Mouse (Mus musculus): ENCODE measurements around the gene Lima1. TPM values are rescaled to one million over a fixed set of nuclear protein-coding genes. Genes with fewer than 3 reads are reported as not detected.

The Lima1 gene
- polyA plus RNA-seq, 1 experiment: 104 TPM

DNA sequence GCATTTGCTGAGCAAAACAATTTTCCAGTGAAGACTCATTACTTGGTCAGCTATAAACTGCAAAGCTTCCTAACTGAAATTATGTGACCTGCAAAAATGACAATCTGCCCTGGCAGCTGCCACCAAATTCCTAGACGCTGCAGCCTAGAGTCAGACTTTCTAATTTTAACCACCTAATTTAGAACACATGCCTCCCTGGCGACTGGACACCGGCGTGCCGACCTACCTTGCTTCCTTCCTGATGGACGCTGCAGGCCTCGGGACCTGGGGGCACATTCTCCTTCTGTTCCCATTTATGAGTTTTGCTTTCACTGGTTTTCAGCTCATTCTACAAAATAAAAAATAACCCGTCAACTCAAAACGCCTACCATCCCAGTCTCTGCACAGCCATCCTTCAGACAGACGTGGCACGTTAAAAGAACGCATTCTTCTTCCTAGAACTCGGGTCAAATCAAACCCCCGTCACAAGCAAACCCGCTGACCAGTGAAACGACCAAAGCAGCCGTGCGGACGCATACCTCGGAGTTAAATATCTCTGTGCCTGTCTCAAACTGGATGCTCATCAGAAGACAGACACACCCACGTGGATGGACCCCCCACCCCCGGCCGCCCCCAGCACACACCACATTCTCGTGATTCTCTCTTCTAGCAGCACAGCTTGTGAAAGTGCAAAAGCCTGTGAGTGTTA, 73.2 kb downstream of the Lima1 start:
- no peak overlapping the region for H3K4me3 ChIP-seq (ENCODE audit: low read depth, low read length)
- H3K27me3 ChIP-seq (ENCODE audit: control insufficient read depth, insufficient read depth, low read length, poor library complexity, severe bottlenecking): no peaks in the 10 kb centered on the region
- peaks cover 4% of the 10 kb centered on the region for H3K4me1 ChIP-seq (ENCODE audit: control insufficient read depth, insufficient read depth, low read length)
- H3K27ac ChIP-seq (ENCODE audit: insufficient read depth, low read length): no peak overlapping the region
- TF ChIP-seq POLR2A (IDR thresholded peaks at IDR 0.05; ENCODE audit: insufficient read depth, low read length) (no peak), CTCF (IDR thresholded peaks at IDR 0.05; ENCODE audit: low read depth, low read length) (no peak), EP300 (IDR thresholded peaks at IDR 0.05; ENCODE audit: insufficient read depth, low read depth, low read length) (no peak)
- H3K9me3 ChIP-seq (replicated peaks; ENCODE audit: control insufficient read depth, insufficient read depth, low read length, poor library complexity, severe bottlenecking): no peaks in the 10 kb centered on the region
- H3K9ac ChIP-seq (ENCODE audit: low read depth, poor library complexity, severe bottlenecking): no peak overlapping the region
- peaks cover 19% of the 10 kb centered on the region for H3K36me3 ChIP-seq (ENCODE audit: control insufficient read depth, insufficient read depth, low read length, poor library complexity, severe bottlenecking)

DNA sequence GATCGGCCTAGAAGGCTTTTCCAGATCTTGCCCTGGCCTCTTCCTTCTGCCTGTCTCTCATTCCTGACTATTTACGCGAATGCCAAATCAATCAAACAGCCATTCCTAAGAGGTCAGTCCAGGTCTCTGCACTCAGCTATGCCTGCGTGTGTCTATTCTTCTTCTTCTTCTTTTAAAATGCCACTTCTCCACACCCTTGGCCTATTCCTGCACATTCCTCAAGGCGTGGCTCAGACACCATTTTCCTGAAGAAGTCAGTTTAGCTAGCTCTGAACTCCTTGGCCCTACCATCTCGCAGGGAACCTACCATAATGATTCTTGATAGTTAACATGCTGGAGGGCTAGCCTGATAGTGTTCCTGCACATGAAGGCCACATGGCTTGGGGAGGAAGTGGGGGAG, 75.5 kb downstream of the Lima1 start:
- H3K36me3 ChIP-seq (ENCODE audit: control insufficient read depth, insufficient read depth, low read length, poor library complexity, severe bottlenecking): peaks cover 6% of the 10 kb centered on the region; the same call in 1 of the 2 replicates
- no peaks in the 10 kb centered on the region for H3K27me3 ChIP-seq (ENCODE audit: control insufficient read depth, insufficient read depth, low read length, poor library complexity, severe bottlenecking)
- H3K4me3 ChIP-seq (ENCODE audit: low read depth, low read length): no peak overlapping the region
- TF ChIP-seq EP300 (IDR thresholded peaks at IDR 0.05; ENCODE audit: insufficient read depth, low read depth, low read length) (no peak), CTCF (IDR thresholded peaks at IDR 0.05; ENCODE audit: low read depth, low read length) (no peak), POLR2A (IDR thresholded peaks at IDR 0.05; ENCODE audit: insufficient read depth, low read length) (no peak)
- H3K27ac ChIP-seq (ENCODE audit: insufficient read depth, low read length): peak overlapping the region; percentile 53
- no peaks in the 10 kb centered on the region for H3K4me1 ChIP-seq (ENCODE audit: control insufficient read depth, insufficient read depth, low read length)
- H3K9ac ChIP-seq (ENCODE audit: low read depth, poor library complexity, severe bottlenecking): 0 out of 2 replicates have a peak overlapping the region, but pooled peaks have one; percentile 29
- no peaks in the 10 kb centered on the region for H3K9me3 ChIP-seq (replicated peaks; ENCODE audit: control insufficient read depth, insufficient read depth, low read length, poor library complexity, severe bottlenecking)

DNA sequence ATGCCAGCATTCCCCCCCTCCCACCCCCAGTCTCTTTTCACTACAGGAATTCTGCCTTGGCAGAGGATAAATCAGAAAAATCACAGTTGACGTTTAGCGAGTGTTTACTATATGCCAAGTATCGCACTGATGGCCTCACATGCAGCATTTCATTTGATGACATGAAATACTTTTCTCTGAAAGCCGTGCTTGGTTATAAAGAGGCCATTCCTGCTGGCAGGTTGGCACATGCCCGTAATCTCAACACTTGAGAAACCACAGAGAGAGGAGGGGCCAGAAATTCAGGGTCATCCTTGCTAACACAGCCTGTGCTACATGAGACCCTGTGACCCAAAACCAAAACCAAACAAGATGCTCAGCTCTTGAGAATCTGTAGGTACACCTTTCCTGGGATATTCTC, 77.4 kb downstream of the Lima1 start:
- Histone ChIP-seq H3K4me1 (ENCODE audit: control insufficient read depth, insufficient read depth, low read length) (no peaks in the 10 kb centered on the region), H3K36me3 (ENCODE audit: control insufficient read depth, insufficient read depth, low read length, poor library complexity, severe bottlenecking) (peaks cover 12% of the 10 kb centered on the region; the same call in 1 of the 2 replicates)

DNA sequence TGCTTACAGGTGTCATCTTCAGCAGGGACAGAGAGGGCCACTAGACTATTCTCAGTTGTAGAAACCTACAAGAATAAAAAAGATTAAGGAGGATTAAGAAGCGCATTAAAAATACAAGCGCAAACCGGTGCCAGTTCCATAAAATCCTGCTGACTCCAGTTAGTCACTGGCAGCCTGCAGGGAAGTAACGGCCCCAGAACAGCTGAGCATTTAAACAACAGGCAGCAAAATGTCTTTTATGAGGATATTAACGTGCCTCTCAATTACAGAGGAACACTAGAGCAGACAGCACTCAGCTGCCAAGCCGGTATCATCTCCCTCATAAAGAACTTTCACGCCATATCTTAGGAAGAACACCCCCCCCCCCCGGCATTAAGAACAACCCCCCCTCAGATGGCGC, 78.5 kb downstream of the Lima1 start:
- no peak overlapping the region for H3K4me3 ChIP-seq (ENCODE audit: low read depth, low read length)
- no peak overlapping the region for H3K9ac ChIP-seq (ENCODE audit: low read depth, poor library complexity, severe bottlenecking)
- no peak overlapping the region for H3K27ac ChIP-seq (ENCODE audit: insufficient read depth, low read length)
- no peaks in the 10 kb centered on the region for H3K4me1 ChIP-seq (ENCODE audit: control insufficient read depth, insufficient read depth, low read length)
- H3K9me3 ChIP-seq (replicated peaks; ENCODE audit: control insufficient read depth, insufficient read depth, low read length, poor library complexity, severe bottlenecking): no peaks in the 10 kb centered on the region
- no peaks in the 10 kb centered on the region for H3K27me3 ChIP-seq (ENCODE audit: control insufficient read depth, insufficient read depth, low read length, poor library complexity, severe bottlenecking)
- H3K36me3 ChIP-seq (ENCODE audit: control insufficient read depth, insufficient read depth, low read length, poor library complexity, severe bottlenecking): peaks cover 10% of the 10 kb centered on the region; the same call in 1 of the 2 replicates
- no peak for TF ChIP-seq POLR2A (IDR thresholded peaks at IDR 0.05; ENCODE audit: insufficient read depth, low read length)
- no peak for TF ChIP-seq CTCF (IDR thresholded peaks at IDR 0.05; ENCODE audit: low read depth, low read length)
- no peak for TF ChIP-seq EP300 (IDR thresholded peaks at IDR 0.05; ENCODE audit: insufficient read depth, low read depth, low read length)

More for the DNA sequence above, 77.4 kb downstream of the Lima1 start:
- TF ChIP-seq CTCF (IDR thresholded peaks at IDR 0.05; ENCODE audit: low read depth, low read length) (no peak), POLR2A (IDR thresholded peaks at IDR 0.05; ENCODE audit: insufficient read depth, low read length) (no peak), EP300 (IDR thresholded peaks at IDR 0.05; ENCODE audit: insufficient read depth, low read depth, low read length) (no peak)
- Histone ChIP-seq H3K27me3 (ENCODE audit: control insufficient read depth, insufficient read depth, low read length, poor library complexity, severe bottlenecking) (no peaks in the 10 kb centered on the region), H3K27ac (ENCODE audit: insufficient read depth, low read length) (no peak overlapping the region), H3K9me3 (replicated peaks; ENCODE audit: control insufficient read depth, insufficient read depth, low read length, poor library complexity, severe bottlenecking) (no peaks in the 10 kb centered on the region), H3K9ac (ENCODE audit: low read depth, poor library complexity, severe bottlenecking) (no peak overlapping the region), H3K4me3 (ENCODE audit: low read depth, low read length) (no peak overlapping the region)

DNA sequence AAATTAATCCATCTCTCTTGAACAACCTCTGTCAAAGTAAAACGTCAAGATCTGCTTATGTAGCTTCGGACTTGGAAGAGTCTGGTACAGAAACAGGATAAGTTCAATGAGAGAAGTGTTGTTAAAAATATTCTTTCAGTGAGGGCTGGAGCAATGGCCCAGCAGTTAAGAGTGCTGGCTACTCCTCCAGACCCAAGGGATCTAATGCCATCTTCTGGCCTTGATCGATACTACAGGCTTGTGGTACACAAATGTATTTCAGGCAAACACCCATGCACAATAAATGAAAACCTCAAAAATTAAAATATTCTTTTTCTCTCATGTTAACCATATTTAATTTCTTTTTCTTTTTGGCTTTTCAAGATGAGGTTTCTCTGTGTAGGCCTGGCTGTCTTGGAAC, 79.2 kb downstream of the Lima1 start:
- Histone ChIP-seq H3K4me3 (ENCODE audit: low read depth, low read length) (no peak overlapping the region), H3K36me3 (ENCODE audit: control insufficient read depth, insufficient read depth, low read length, poor library complexity, severe bottlenecking) (peaks cover 7% of the 10 kb centered on the region; the same call in 1 of the 2 replicates), H3K9ac (ENCODE audit: low read depth, poor library complexity, severe bottlenecking) (no peak overlapping the region), H3K27me3 (ENCODE audit: control insufficient read depth, insufficient read depth, low read length, poor library complexity, severe bottlenecking) (no peaks in the 10 kb centered on the region), H3K4me1 (ENCODE audit: control insufficient read depth, insufficient read depth, low read length) (no peaks in the 10 kb centered on the region), H3K27ac (ENCODE audit: insufficient read depth, low read length) (no peak overlapping the region), H3K9me3 (replicated peaks; ENCODE audit: control insufficient read depth, insufficient read depth, low read length, poor library complexity, severe bottlenecking) (no peaks in the 10 kb centered on the region)
- TF ChIP-seq CTCF (IDR thresholded peaks at IDR 0.05; ENCODE audit: low read depth, low read length): peak; percentile 29
- no peak for TF ChIP-seq POLR2A (IDR thresholded peaks at IDR 0.05; ENCODE audit: insufficient read depth, low read length)

DNA sequence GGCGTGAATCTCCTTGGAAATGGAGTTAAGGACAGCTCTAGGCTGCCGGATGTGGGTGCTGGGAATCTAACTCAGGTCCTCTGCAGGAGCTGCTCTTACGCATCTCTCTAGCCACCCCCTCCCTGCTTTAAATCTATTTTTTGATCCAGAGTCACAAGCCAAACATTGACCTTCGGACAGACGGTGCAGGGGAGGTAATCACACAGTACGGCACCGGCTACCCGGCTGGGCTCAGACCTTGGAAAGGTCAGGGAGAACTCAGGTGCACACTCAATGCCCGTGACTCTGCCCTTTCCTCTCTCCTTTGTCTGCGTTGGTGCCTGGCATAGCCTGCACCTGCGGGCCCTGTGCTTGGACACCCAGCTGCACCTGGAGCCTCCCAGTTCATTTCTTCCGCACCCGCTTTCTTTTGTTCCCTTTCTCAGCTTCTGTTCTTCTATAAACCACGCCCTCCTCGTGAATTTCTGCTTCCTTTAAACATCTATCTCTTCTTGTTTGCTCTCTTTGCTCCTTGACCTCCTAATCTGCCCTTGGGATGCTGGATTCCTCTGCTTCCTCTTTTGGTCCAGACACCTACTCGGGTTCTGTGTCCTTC, 82.9 kb downstream of the Lima1 start:
- H3K4me1 ChIP-seq (ENCODE audit: control insufficient read depth, insufficient read depth, low read length): no peaks in the 10 kb centered on the region
- H3K4me3 ChIP-seq (ENCODE audit: low read depth, low read length): no peak overlapping the region
- H3K36me3 ChIP-seq (ENCODE audit: control insufficient read depth, insufficient read depth, low read length, poor library complexity, severe bottlenecking): peaks cover 6% of the 10 kb centered on the region; the same call in 1 of the 2 replicates
- TF ChIP-seq CTCF (IDR thresholded peaks at IDR 0.05; ENCODE audit: low read depth, low read length): no peak
- TF ChIP-seq EP300 (IDR thresholded peaks at IDR 0.05; ENCODE audit: insufficient read depth, low read depth, low read length): no peak
- no peak for TF ChIP-seq POLR2A (IDR thresholded peaks at IDR 0.05; ENCODE audit: insufficient read depth, low read length)
- no peak overlapping the region for H3K9ac ChIP-seq (ENCODE audit: low read depth, poor library complexity, severe bottlenecking)
- H3K27me3 ChIP-seq (ENCODE audit: control insufficient read depth, insufficient read depth, low read length, poor library complexity, severe bottlenecking): no peaks in the 10 kb centered on the region
- H3K27ac ChIP-seq (ENCODE audit: insufficient read depth, low read length): no peak overlapping the region
- no peaks in the 10 kb centered on the region for H3K9me3 ChIP-seq (replicated peaks; ENCODE audit: control insufficient read depth, insufficient read depth, low read length, poor library complexity, severe bottlenecking)
